Mouse (Mus musculus): ENCODE measurements at regions not wholly inside any gene's neighbourhood (a gene's known extent, or its start where the extent isn't known, plus 50 kb on each side); places are given as distances from the start of the nearest gene placed in this dataset.

- no peak for DNase-seq
Observed at GRCm38 (mm10) chr2:172777774-172778173, 162.3 kb downstream of the Bmp7 start.

DNA sequence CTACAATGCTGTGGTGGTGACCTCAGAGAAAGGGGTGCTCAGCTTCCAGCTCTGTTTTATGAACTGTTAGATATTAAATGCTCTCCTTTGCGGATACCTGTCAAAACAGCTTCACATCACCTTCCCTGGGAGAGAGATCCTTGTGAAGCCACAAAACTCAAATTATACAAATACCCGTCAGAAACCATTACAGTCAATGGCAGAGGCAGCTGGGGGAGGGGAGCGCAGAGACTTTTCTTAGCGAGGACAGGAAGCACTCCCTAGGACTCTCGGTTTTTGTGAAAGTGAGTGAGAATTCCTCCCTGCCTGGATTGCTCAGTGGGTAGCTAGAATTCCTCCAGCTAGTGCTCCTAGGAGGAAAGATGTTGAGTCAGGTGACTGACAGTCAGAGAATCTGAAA, 161.0 kb downstream of the Bmp7 start:
- no peak for DNase-seq

GRCm38 (mm10) chr2:172782686-172783085, 157.4 kb downstream of the Bmp7 start:
- DNase-seq: no peak

DNA sequence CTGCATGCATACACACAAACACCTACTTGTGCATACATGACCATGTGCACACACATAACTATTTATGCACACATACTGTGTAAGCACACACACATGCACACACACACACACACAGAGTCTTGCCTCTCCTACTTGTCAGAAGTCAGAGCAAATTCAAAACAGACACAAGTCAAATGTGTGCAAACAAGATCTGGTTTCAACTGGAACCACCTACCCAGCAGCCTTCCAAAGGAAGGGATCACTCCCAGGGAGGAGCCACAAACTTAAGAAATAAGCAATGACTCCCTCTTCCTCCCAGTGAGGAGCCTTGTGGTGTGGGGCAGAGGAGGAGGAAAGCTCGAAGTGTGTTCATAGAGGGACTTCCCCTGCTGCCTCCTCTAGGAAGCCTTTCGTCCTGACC, 153.8 kb downstream of the Bmp7 start:
- DNase-seq: no peak

- no peak for DNase-seq
Observed at GRCm38 (mm10) chr2:172787203-172787944, 152.7 kb downstream of the Bmp7 start.

- no peak for DNase-seq
Observed at GRCm38 (mm10) chr2:172789260-172789659, 150.9 kb downstream of the Bmp7 start.

DNA sequence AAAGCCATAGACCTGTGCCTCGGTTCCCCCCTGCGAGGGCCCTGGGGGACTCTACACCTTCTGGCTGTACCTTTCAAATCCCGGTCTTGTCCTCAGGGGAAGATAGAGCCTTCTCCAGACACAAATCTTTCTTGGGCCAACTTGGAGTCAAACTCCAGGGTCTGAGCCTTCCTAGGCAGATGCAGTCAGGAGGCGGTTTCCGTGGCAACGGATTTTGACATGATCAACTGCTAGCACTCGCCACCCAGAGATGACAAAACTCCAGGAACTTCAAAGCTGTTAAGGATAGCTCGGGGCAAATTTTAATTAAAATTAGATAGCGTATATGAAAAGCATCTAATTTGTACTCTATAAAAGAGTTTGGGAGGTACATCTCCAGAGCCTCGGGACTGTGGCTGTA, 147.6 kb downstream of the Bmp7 start:
- DNase-seq: no peak

- DNase-seq: no peak
Observed at GRCm38 (mm10) chr2:172793991-172794390, 146.1 kb downstream of the Bmp7 start.

GRCm38 (mm10) chr2:172794771-172795170, 145.3 kb downstream of the Bmp7 start:
- DNase-seq: no peak

DNA sequence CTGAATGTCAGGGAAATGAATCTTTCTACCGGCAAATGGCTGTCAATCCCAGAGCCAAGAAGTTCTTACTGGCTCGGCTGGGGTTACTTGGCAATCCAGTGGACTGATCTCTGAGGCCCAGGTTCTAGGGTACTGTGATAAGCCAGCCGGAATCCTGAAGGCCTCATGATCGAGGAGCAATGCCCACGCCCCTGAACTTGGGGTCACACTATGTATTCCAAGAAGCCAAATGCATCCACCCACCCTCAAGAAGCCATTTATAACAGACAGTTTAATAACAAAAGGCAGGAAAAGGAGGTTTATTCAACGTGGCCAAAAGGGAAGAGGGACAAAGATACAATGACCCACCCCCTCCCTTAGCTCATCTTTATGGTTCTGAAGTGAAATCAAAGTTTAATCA, 144.0 kb downstream of the Bmp7 start:
- no peak for DNase-seq

GRCm38 (mm10) chr2:172796955-172797354, 143.2 kb downstream of the Bmp7 start:
- no peak for DNase-seq

DNA sequence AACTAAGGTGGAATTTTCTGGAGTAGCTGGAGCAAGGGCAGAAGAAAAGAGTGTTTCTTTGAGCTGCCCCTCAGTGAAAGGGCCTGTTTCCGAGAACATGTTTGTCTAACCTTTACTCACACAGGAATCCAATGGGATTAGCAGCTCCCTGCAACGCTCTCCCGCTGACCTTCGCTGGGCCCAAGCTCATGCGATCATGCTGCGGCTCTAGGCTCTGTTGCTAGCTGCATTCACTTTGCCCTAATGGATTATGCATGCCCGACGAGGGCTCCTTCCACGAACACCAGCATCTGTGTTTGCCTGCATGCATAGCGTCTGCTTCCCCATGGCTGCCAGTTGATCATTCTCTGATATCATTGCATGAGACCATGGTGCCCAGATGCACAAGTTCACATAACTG, 140.2 kb downstream of the Bmp7 start:
- DNase-seq: no peak

DNA sequence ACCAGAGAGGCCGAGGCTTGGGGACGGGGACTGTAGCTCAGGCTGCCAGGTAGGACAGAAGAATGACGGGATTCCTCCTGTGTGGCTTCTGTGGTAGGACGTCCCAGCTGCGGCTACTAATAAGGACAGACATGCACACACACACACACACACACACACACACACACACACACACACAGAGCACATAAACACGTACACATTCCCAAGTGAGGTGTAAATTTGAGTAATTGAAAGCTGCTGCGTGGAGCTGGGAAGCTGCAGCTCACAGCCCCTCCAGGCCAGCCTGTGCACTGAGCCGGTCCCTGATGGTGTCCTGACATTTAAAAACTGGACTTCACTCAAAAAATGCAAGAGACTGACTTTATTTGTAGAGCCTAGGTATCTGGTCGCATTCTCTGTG, 139.3 kb downstream of the Bmp7 start:
- DNase-seq: no peak

DNA sequence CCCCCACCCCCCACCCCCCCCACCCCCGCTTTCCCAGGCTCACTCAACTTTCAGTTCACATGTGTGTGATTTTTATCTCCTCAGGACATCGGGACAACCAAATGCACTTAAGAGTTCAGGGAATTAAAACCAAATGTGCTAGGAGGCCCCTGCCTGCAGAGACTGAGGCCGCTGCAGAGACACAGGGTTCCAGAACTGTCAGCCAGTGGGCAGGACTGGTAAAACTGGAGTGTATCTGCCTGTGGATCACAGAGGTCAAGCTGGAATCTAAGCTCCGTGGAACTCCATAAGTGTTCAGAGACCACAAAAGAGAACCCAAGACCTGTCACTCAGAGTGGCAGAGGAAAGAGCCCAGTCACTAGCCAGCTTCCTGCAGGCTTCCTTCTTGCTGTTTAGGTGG, 138.3 kb downstream of the Bmp7 start:
- no peak for DNase-seq

GRCm38 (mm10) chr2:172807446-172807845, 132.7 kb downstream of the Bmp7 start:
- DNase-seq: no peak

GRCm38 (mm10) chr2:172809306-172809705, 130.8 kb downstream of the Bmp7 start:
- DNase-seq: no peak

- DNase-seq: no peak
Observed at GRCm38 (mm10) chr2:172813319-172813718, 126.8 kb downstream of the Bmp7 start.

DNA sequence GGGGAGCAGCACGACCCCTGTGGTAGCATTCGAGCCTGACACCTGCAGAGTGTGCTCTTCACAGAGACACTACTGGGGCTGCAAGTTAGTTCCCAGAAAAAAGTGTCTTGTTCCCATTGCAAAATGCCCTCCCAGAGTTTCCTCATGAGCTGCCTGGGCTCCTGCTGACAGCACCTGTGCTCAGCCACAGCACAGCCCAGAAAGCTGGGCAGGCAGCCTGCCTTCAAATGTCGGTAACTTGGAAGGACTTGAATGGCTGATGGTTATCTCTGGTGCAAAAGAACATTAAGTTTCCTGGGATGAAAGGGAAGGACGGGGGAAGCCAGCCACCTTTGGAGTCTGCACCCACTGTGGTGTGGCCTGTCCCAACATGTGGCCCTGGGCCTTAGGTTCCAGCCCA, 126.2 kb downstream of the Bmp7 start:
- no peak for DNase-seq

GRCm38 (mm10) chr2:172815146-172815545, 125.0 kb downstream of the Bmp7 start:
- no peak for DNase-seq

GRCm38 (mm10) chr2:172817058-172817745, 122.9 kb downstream of the Bmp7 start:
- DNase-seq: no peak
